Mouse (Mus musculus) myocyte (in vitro differentiated cells): Measurements from ENCODE around the gene Liph. TPM values are rescaled to one million over a fixed set of nuclear protein-coding genes. Genes with fewer than 3 reads are reported as not detected.
"Not testable (repeated sequence)": the region's sequence is repeated elsewhere in the genome, so short reads cannot be mapped to it uniquely, and the experiment has no call there.

Experiments used
- H3K27me3 ChIP-seq: one replicate; pipeline ENCODE4 v1.6.1; 2011; ENCODE audit not compliant: control insufficient read depth, insufficient read depth, insufficient read length
- H3K36me3 ChIP-seq: one replicate; pipeline ENCODE4 v1.6.1; 2011; ENCODE audit not compliant: control insufficient read depth, insufficient read depth
- H3K4me2 ChIP-seq: one replicate; pipeline ENCODE4 v1.6.1; 2011; ENCODE audit warnings: low read depth, control low read depth
- H3K4me3 ChIP-seq: one replicate; pipeline ENCODE4 v1.5.1; 2011; ENCODE audit warnings: mild to moderate bottlenecking, control low read depth, moderate library complexity
- H3K79me2 ChIP-seq: one replicate; pipeline ENCODE4 v1.6.1; 2011; ENCODE audit not compliant: control insufficient read depth, insufficient read depth
- H3ac ChIP-seq: one replicate; pipeline ENCODE4 v1.6.1; 2011; ENCODE audit not compliant: control insufficient read depth, insufficient read length
- E2F4 ChIP-seq: IDR thresholded peaks from one replicate; pipeline ENCODE4 v1.6.1; 2011; ENCODE audit warnings: mild to moderate bottlenecking, control low read depth, moderate library complexity; ENCODE audit not compliant: insufficient read depth
- MAX ChIP-seq: IDR thresholded peaks from one replicate; pipeline ENCODE4 v1.6.1; 2011; ENCODE audit warnings: low read depth, mild to moderate bottlenecking, control low read depth
- MYOD1 ChIP-seq, 3 experiments: IDR thresholded peaks; one replicate each; pipeline ENCODE4 v1.6.1; 2011; ENCODE audit warnings: control low read depth in 2 of 3, low read depth in 2 of 3, mild to moderate bottlenecking in 2 of 3, moderate library complexity in 1 of 3; ENCODE audit not compliant: insufficient read length in 2 of 3, control insufficient read depth in 1 of 3
- MYOG ChIP-seq, 3 experiments: IDR thresholded peaks; one replicate each; pipeline ENCODE4 v1.6.1; 2011; ENCODE audit warnings: control low read depth in 2 of 3, low read depth in 2 of 3, mild to moderate bottlenecking in 2 of 3; ENCODE audit not compliant: insufficient read length in 2 of 3, control insufficient read depth in 1 of 3, insufficient read depth in 1 of 3
- POLR2A ChIP-seq: IDR thresholded peaks from one replicate; pipeline ENCODE4 v1.6.1; 2011; ENCODE audit warnings: low read depth, mild to moderate bottlenecking, control low read depth, moderate library complexity; ENCODE audit not compliant: insufficient read length
- POLR2AphosphoS2 ChIP-seq: IDR thresholded peaks from one replicate; pipeline ENCODE4 v1.6.1; 2011; ENCODE audit warnings: low read depth, control low read depth; ENCODE audit not compliant: insufficient read length
- REST ChIP-seq: IDR thresholded peaks from one replicate; pipeline ENCODE4 v1.6.1; 2011; ENCODE audit warnings: mild to moderate bottlenecking, control low read depth, moderate library complexity; ENCODE audit not compliant: insufficient read depth, insufficient read length
- SRF ChIP-seq: IDR thresholded peaks from one replicate; pipeline ENCODE4 v1.6.1; 2011; ENCODE audit warnings: low read depth; ENCODE audit not compliant: control insufficient read depth, insufficient read length
- TCF12 ChIP-seq: IDR thresholded peaks from one replicate; pipeline ENCODE4 v1.6.1; 2011; ENCODE audit warnings: mild to moderate bottlenecking, control low read depth; ENCODE audit not compliant: poor library complexity, insufficient read depth, severe bottlenecking
- TCF3 ChIP-seq: IDR thresholded peaks from one replicate; pipeline ENCODE4 v1.6.1; 2011; ENCODE audit warnings: low read depth, control low read depth; ENCODE audit not compliant: insufficient read length
- USF1 ChIP-seq: IDR thresholded peaks from one replicate; pipeline ENCODE4 v1.6.1; 2011; ENCODE audit warnings: low read depth, mild to moderate bottlenecking, control low read depth, moderate library complexity
- polyA plus RNA-seq: library from polyadenylated mRNA; unstranded; fragments of >200 nt; fragmentation: generic; extraction: Trizol; gene quantifications from one replicate; pipeline ENCODE4 v1.2.1, GENCODE M21; 2012; ENCODE audit warnings: missing spikeins

The Liph gene
- polyA plus RNA-seq, 1 experiment, result 0.04 TPM

DNA sequence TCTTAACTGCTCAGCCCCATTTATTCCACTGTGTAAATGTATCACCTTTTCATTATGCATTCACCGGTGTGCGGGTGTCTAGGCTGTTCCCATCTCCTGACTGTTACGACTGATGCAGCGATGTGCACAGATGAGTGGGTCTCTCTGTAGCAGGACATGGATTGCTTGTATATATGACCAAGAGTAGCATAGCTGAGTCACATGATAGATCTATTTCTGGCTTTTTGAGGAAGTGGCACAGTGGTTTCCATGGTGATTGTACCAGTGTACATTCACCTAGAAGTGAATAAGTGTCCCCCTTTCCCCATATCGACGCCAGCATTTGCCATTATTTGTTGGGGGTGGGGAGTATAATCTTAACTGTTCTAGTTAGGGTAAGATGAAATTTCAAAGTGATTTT is 82.1 kb downstream of the Liph start:
- H3K36me3 ChIP-seq, result no peaks in the 10 kb centered on the region
- H3K79me2 ChIP-seq, result no peaks in the 10 kb centered on the region
- no peak overlapping the region for H3K4me3 ChIP-seq
- H3ac ChIP-seq, result no peak overlapping the region
- TF ChIP-seq TCF3 (no peak), USF1 (no peak), MAX (no peak), MYOD1 (IDR thresholded peaks at IDR 0.05; ENCODE audit: control insufficient read depth in 1 of 3, insufficient read length in 2 of 3, low read depth in 2 of 3) (no peak), POLR2AphosphoS2 (no peak), TCF12 (no peak), REST (no peak)
- no peaks in the 10 kb centered on the region for H3K27me3 ChIP-seq
- no peak overlapping the region for H3K4me2 ChIP-seq

DNA sequence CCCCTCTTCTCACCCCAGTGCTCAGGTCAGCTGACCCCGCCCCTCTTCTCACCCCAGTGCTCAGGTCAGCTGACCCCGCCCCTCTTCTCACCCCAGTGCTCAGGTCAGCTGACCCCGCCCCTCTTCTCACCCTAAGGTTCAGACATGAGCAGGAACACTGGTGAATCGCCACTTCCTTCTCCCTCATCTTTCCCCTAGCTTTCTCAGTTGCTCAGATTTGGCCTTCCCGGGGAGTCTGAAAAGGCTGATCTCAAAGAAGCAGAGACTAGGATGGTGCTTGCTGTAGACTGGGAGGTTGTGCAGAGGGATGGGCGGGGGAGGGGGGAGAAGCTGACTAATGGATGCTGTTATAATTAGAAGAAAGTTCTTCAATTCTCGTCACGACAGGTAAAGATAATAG is 86.6 kb downstream of the Liph start:
- H3K36me3 ChIP-seq, H3K4me3 ChIP-seq, H3ac ChIP-seq, H3K27me3 ChIP-seq, H3K4me2 ChIP-seq, H3K79me2 ChIP-seq: not testable (repeated sequence)

DNA sequence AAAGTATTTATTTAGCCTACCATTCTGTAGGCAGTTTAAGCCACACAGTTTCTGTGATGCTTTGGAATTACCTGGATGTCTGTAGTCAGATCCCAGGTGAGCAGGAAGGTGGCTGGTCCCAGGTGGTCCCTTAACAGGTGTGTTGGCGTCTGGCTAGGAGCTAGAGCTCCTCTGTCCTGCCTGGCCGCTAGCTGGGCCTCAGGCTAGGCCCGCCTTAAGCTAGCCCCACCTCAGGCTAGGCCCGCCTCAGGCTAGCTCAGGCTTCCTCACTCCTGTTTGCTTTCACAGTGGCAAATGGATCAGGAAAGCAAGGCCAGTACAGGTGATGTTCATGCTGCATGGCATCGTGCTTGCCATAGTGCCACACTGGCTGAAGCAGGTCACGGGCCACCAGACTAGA is 88.6 kb downstream of the Liph start:
- no peaks in the 10 kb centered on the region for H3K36me3 ChIP-seq
- H3K4me2 ChIP-seq, result no peak overlapping the region
- H3K4me3 ChIP-seq, result no peak overlapping the region
- H3K79me2 ChIP-seq, result no peaks in the 10 kb centered on the region
- H3ac ChIP-seq, result no peak overlapping the region
- TF ChIP-seq SRF (no peak), E2F4 (no peak), MYOG (IDR thresholded peaks at IDR 0.05; ENCODE audit: control insufficient read depth in 1 of 3, insufficient read depth in 1 of 3, insufficient read length in 2 of 3, low read depth in 2 of 3) (no peak), REST (no peak)
- H3K27me3 ChIP-seq, result no peaks in the 10 kb centered on the region

DNA sequence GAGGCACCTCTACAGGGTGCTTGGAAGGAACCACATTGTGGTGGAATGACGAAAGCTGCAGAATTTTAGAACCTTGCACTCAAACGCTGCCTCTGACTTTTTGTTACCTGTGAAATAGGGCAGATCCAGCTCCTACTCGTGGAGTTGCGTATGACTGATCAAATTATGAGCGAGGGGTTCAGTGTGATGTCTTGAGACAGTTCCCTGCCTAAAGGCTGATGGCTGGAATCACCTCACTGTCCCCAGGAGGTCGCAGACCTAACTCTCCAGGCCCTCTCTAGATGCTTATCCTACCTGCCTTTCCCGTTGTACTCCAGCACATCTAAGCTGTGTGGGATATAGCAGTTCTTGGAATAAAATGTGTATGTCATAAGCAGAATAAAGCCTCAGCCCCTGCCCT is 89.5 kb downstream of the Liph start:
- Histone ChIP-seq H3K79me2 (no peaks in the 10 kb centered on the region), H3K4me3 (no peak overlapping the region), H3ac (no peak overlapping the region), H3K36me3 (no peaks in the 10 kb centered on the region), H3K4me2 (no peak overlapping the region), H3K27me3 (no peaks in the 10 kb centered on the region)
- TF ChIP-seq SRF (no peak), TCF12 (no peak), E2F4 (no peak), POLR2AphosphoS2 (no peak), MYOG (IDR thresholded peaks at IDR 0.05; ENCODE audit: control insufficient read depth in 1 of 3, insufficient read depth in 1 of 3, insufficient read length in 2 of 3, low read depth in 2 of 3) (no peak), POLR2A (no peak), TCF3 (no peak)

DNA sequence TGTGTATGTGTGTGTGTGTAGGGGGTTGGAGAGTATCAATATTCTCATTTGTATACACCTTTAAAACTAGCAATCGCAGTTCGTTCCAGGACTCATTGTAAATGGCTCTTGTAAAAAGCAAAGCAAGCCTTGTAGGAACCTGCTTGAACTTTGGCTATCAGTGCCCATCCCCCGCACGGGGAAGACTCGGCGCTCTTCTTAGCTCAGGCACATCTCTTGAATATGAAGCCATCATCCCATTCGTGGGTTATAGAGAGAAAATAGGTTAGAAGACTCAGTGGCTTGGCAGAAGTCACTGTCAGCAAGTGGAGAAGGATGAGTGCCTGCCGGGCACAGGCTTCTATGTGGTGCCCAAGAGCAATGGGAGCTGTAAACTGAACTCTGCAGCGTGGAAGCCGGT is 90.8 kb downstream of the Liph start:
- Histone ChIP-seq H3K27me3 (no peaks in the 10 kb centered on the region), H3K79me2 (no peaks in the 10 kb centered on the region), H3ac (no peak overlapping the region), H3K4me3 (no peak overlapping the region), H3K4me2 (no peak overlapping the region), H3K36me3 (no peaks in the 10 kb centered on the region)
- no peak for TF ChIP-seq SRF
- no peak for TF ChIP-seq TCF3
- TF ChIP-seq POLR2AphosphoS2, result no peak
- TF ChIP-seq USF1, result no peak

Other genes with a start within 250 kb of the Liph start
- 0.11 TPM for gene Ehhadh, start 207.9 kb downstream of the Liph start, polyA plus RNA-seq
- gene Map3k13, start 201.3 kb downstream of the Liph start, polyA plus RNA-seq, result 0.31 TPM
- gene Tmem41a, start 48.1 kb downstream of the Liph start, polyA plus RNA-seq, result 16.2 TPM
- 12.0 TPM for gene Senp2, start 13.8 kb upstream of the Liph start, polyA plus RNA-seq
- 12.2 TPM for gene Igf2bp2, start 167.6 kb upstream of the Liph start, polyA plus RNA-seq